Mouse (Mus musculus): ENCODE results near the gene Mpdz. TPM values are rescaled to one million over a fixed set of nuclear protein-coding genes. Genes with fewer than 3 reads are reported as not detected.
A peak's percentile ranks its signal among the peaks of the same experiment; 100 is the strongest.

Mpdz gene
- polyA plus RNA-seq, 1 experiment from 2014 or later = 14.8 TPM

DNA sequence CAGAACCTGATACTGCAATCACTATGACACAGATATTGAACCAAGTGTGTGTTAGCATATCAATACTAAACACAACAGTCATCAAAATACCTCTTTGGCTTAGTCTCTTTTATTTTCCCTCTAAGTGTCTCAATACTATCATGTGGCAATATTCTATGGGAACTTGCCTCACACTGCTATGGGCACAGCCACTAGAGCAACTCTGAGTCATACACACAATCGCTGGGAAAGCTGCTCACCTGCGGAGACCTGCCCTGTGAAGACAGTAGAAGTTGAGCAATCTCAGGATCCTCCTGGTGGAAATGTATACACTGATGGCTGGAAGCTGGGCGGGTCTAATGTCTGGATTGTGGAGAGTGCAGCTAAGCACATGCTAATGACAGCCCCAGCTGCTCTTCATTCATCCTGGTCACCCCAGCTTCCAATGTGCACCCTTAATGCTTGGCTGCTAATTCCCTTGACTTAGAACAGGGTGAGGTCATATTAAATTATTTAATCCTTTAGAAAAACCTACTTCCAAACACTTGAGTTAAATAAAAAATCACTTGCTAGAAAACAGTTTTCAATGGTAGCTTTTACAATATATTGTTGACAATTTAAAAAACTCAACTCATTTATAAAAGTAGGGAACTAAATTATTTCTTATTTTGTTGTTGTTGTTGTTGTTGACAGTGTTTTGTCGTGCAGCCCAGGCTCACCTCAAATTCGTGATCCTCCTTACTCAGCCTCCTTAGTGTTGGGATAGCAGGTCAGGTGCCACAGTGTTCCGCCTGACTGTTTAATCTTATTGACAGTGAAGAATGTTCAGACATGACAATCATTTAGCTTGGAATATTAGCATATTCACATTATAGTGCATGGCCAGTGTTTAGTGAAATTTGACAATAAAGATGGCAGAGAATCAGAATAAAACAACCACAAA, 189.5 kb downstream of the Mpdz start:
- Histone ChIP-seq H3K27me3 (no peaks in the 10 kb centered on the region), H3K4me3 (no peak overlapping the region), H3K9me3 (no peaks in the 10 kb centered on the region), H3K36me3 (no peaks in the 10 kb centered on the region), H3K4me1 (replicated peaks) (no peaks in the 10 kb centered on the region), H3K27ac (no peak overlapping the region), H3K4me2 (no peak overlapping the region), H3K9ac (no peak overlapping the region)
- 80% methylated on average over 6 of the region's 6 CpGs for WGBS
- no peak for ATAC-seq (ENCODE audit: low FRiP score)

DNA sequence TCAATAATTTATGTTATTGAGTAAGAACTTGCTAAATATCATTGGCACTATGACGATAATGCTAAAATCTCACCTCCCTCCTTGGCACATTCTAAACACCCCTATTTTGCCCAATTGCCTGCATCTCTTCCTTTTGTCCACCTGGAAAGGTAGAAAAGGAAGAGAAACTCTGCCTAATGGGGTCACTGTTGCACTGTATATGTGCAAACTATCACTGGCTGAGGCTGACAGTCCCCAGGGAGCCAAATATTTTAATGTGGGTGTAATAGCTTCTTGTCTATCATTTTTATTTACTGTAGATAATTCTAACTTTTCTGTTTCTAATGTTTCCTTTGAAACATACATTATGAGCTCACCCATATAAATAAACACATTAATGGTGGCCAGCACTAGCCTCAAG, 190.3 kb downstream of the Mpdz start:
- H3K36me3 ChIP-seq = no peaks in the 10 kb centered on the region
- no peak overlapping the region for H3K4me2 ChIP-seq
- no peak overlapping the region for H3K27ac ChIP-seq
- H3K9me3 ChIP-seq = no peaks in the 10 kb centered on the region
- no peaks in the 10 kb centered on the region for H3K27me3 ChIP-seq
- H3K4me3 ChIP-seq = no peak overlapping the region
- 93% methylated on average over 1 of the region's 1 CpGs for WGBS
- H3K4me1 ChIP-seq (replicated peaks) = no peaks in the 10 kb centered on the region
- peak; percentile 39; the same call in 1 of the 2 replicates for ATAC-seq (ENCODE audit: low FRiP score)
- no peak overlapping the region for H3K9ac ChIP-seq

DNA sequence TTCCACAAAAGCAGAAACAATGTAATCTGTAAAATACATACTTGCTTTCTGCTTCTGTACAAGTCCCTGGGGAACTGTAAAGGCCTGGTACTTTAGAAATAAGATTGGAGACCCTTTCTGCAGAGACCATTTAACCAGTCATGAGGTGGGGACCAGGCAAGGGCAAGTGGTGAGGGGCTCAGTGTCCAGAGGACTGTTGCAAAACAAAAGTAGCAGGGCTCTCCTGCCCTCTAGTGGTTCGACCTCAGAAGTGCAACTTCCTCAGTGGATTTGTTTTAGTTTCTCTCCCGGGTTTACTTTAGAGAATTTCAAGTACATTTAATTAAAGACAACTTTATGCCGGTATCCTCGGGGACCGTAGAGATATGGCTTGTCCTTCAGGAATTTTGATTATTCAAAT, 190.7 kb downstream of the Mpdz start:
- H3K9ac ChIP-seq = no peak overlapping the region
- H3K4me3 ChIP-seq = no peak overlapping the region
- no peaks in the 10 kb centered on the region for H3K36me3 ChIP-seq
- 19% methylated on average over 5 of the region's 5 CpGs for WGBS
- H3K27ac ChIP-seq = no peak overlapping the region
- no peaks in the 10 kb centered on the region for H3K27me3 ChIP-seq
- no peaks in the 10 kb centered on the region for H3K4me1 ChIP-seq (replicated peaks)
- no peak for ATAC-seq (ENCODE audit: low FRiP score)
- no peaks in the 10 kb centered on the region for H3K9me3 ChIP-seq
- H3K4me2 ChIP-seq = no peak overlapping the region

DNA sequence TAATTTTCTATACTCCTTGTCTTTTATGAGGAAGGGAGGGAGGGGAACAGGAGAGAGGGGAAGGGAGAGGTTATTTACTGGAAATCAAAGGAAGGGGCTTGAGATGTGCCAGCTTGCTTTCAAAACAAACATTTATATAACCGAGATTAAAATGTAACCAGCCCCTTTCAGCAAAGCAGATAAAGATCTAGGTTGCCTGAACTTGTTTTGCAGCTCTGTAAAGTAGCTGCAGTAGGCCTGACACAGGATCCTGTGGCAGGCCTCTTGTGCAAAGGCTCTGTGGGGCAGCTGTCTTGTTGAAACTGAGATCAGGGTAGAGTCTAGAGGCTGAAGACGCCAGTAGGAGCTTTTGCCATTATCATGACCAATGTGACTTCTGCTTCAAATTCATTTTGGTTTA, 193.4 kb downstream of the Mpdz start:
- Histone ChIP-seq H3K27ac (no peak overlapping the region), H3K27me3 (no peaks in the 10 kb centered on the region), H3K9me3 (no peaks in the 10 kb centered on the region), H3K4me3 (no peak overlapping the region), H3K36me3 (no peaks in the 10 kb centered on the region), H3K4me1 (replicated peaks) (no peaks in the 10 kb centered on the region), H3K4me2 (no peak overlapping the region), H3K9ac (no peak overlapping the region)
- ATAC-seq (ENCODE audit: low FRiP score) = no peak
- 74% methylated on average over 2 of the region's 2 CpGs for WGBS

DNA sequence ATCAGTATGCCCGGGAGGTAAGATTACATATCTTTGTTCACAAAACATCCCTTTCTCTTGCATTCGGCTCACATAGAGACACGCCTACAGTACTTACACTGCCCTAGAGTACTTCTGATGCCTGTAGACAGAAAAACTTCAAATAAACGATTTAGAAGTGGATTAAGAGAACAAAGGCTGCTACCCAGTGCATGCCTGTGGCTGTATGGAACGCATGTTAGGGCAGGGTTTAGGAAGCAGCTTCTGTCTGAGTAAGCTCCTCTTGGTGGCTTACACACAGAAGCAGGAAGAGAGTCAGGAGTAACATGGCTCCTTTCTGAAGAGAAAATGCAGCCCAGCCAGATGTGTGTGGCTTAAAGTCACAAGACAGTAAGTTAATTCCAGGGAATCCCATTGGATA, 206.4 kb downstream of the Mpdz start:
- no peaks in the 10 kb centered on the region for H3K27me3 ChIP-seq
- no peaks in the 10 kb centered on the region for H3K36me3 ChIP-seq
- no peak overlapping the region for H3K9ac ChIP-seq
- ATAC-seq (ENCODE audit: low FRiP score) = no peak
- H3K4me2 ChIP-seq = no peak overlapping the region
- no peak overlapping the region for H3K27ac ChIP-seq
- WGBS = 85% methylated on average over 5 of the region's 5 CpGs
- no peak overlapping the region for H3K4me3 ChIP-seq
- H3K4me1 ChIP-seq (replicated peaks) = no peaks in the 10 kb centered on the region
- no peaks in the 10 kb centered on the region for H3K9me3 ChIP-seq

Data from hindbrain, embryonic 13.5 days (tissue).